Comparison of ENCODE assay signal across 8 mouse cellular contexts in genomic region chr5:121385461-121386119, GRCm38 (mm10). TPM values are rescaled to one million over a fixed set of nuclear protein-coding genes. Genes with fewer than 3 reads are reported as not detected.
DNase-seq lines count a peak whose midpoint lies in the region; ATAC-seq and TF ChIP-seq lines count a peak whose summit lies in the region.

Gene Trafd1, minus strand, starts transcription at chr5:121385632.

- peaks cover 6% of the 10 kb centered on the region for H3K36me3 ChIP-seq in C2C12 (ENCODE audit: control insufficient read depth, insufficient read depth)
- peaks cover 24% of the 10 kb centered on the region for H3K36me3 ChIP-seq in erythroblast, embryonic 14.5 days (ENCODE audit: control insufficient read depth)
- H3K36me3 ChIP-seq in heart, embryonic 12.5 days, result peaks cover 27% of the 10 kb centered on the region
- H3K36me3 ChIP-seq in liver, embryonic 12.5 days, result peaks cover 17% of the 10 kb centered on the region
- H3K36me3 ChIP-seq in stomach, embryonic 15.5 days, result peaks cover 15% of the 10 kb centered on the region

- peaks cover 45% of the 10 kb centered on the region for H3K4me1 ChIP-seq in erythroblast, embryonic 14.5 days (ENCODE audit: control insufficient read depth)
- H3K4me1 ChIP-seq in heart, embryonic 12.5 days (replicated peaks), result peaks cover 24% of the 10 kb centered on the region
- H3K4me1 ChIP-seq in liver, embryonic 12.5 days, result peaks cover 44% of the 10 kb centered on the region
- H3K4me1 ChIP-seq in stomach, embryonic 15.5 days, result peaks cover 16% of the 10 kb centered on the region; the same call in 1 of the 2 replicates

- WGBS in heart, embryonic 12.5 days, result 1% methylated on average over 37 of the region's 45 CpGs
- WGBS in liver, embryonic 12.5 days (ENCODE audit: insufficient replicate concordance), result under 1% methylated on average over 32 of the region's 45 CpGs
- under 1% methylated on average over 27 of the region's 45 CpGs for WGBS in stomach, embryonic 15.5 days

- peak within 1 kb of the TSS; percentile 90 for H3K9ac ChIP-seq in heart, embryonic 12.5 days
- H3K9ac ChIP-seq in liver, embryonic 12.5 days, result peak within 1 kb of the TSS; percentile 83
- H3K9ac ChIP-seq in stomach, embryonic 15.5 days, result peak within 1 kb of the TSS; percentile 66

- H3K9me3 ChIP-seq in erythroblast, embryonic 14.5 days (ENCODE audit: control insufficient read depth, low read length), result peaks cover 8% of the 10 kb centered on the region
- H3K9me3 ChIP-seq in heart, embryonic 12.5 days (replicated peaks), result peaks cover 4% of the 10 kb centered on the region
- H3K9me3 ChIP-seq in liver, embryonic 12.5 days (replicated peaks), result 0 out of 2 replicates have a peak, but pooled peaks cover 3% of the 10 kb centered on the region
- H3K9me3 ChIP-seq in stomach, embryonic 15.5 days, result no peaks in the 10 kb centered on the region

- peak within 1 kb of the TSS; percentile 55 for H3K4me3 ChIP-seq in C2C12 (ENCODE audit: insufficient read depth, poor library complexity, severe bottlenecking)
- H3K4me3 ChIP-seq in erythroblast, embryonic 14.5 days (replicated peaks), result peak within 1 kb of the TSS; percentile 74
- H3K4me3 ChIP-seq in heart, embryonic 12.5 days, result peak within 1 kb of the TSS; percentile 84
- peak within 1 kb of the TSS; percentile 73 for H3K4me3 ChIP-seq in liver, embryonic 12.5 days
- peak within 1 kb of the TSS; percentile 72 for H3K4me3 ChIP-seq in stomach, embryonic 15.5 days (replicated peaks)

- peak; percentile 86 for TF ChIP-seq POLR2A in brain, embryonic 14.5 days (IDR thresholded peaks at IDR 0.05; ENCODE audit: borderline replicate concordance, extremely low read depth, insufficient read depth, insufficient read length, poor library complexity, severe bottlenecking)

- DNase-seq in brain, embryonic 14.5 days (ENCODE audit: low read depth), result peak; percentile 97
- DNase-seq in kidney, postnatal 10 days, result peak; percentile 98
- peak; percentile 85 to 88 for DNase-seq in natural killer cell, adult 2 months (ENCODE audit: low spot score in 2 of 2)

- H3ac ChIP-seq in C2C12 (ENCODE audit: control insufficient read depth, insufficient read length, low read depth), result peak within 1 kb of the TSS; percentile 68

- H3K79me3 ChIP-seq in C2C12 (ENCODE audit: low read depth), result peaks cover 2% of the 10 kb centered on the region

- H3K27me3 ChIP-seq in C2C12 (ENCODE audit: control insufficient read depth, insufficient read depth, insufficient read length), result no peaks in the 10 kb centered on the region
- H3K27me3 ChIP-seq in erythroblast, embryonic 14.5 days (ENCODE audit: control insufficient read depth), result peaks cover 3% of the 10 kb centered on the region
- no peaks in the 10 kb centered on the region for H3K27me3 ChIP-seq in heart, embryonic 12.5 days (replicated peaks)
- no peaks in the 10 kb centered on the region; the same call in 1 of the 2 replicates for H3K27me3 ChIP-seq in liver, embryonic 12.5 days (replicated peaks)
- no peaks in the 10 kb centered on the region for H3K27me3 ChIP-seq in stomach, embryonic 15.5 days (replicated peaks)

- peak; percentile 95 for ATAC-seq in heart, embryonic 12.5 days (ENCODE audit: insufficient number of reproducible peaks, low FRiP score)
- peak; percentile 90 for ATAC-seq in liver, embryonic 12.5 days
- ATAC-seq in stomach, embryonic 15.5 days (ENCODE audit: insufficient read depth, low FRiP score, low read depth), result peak; percentile 92

- H3K4me2 ChIP-seq in heart, embryonic 12.5 days, result peak within 1 kb of the TSS; percentile 79
- H3K4me2 ChIP-seq in liver, embryonic 12.5 days, result peak within 1 kb of the TSS; percentile 93
- peak within 1 kb of the TSS; percentile 83 for H3K4me2 ChIP-seq in stomach, embryonic 15.5 days

- no peak for TF ChIP-seq CTCF in C2C12 (IDR thresholded peaks at IDR 0.05; ENCODE audit: control insufficient read depth, insufficient read depth, insufficient read length)
- TF ChIP-seq CTCF in brain, embryonic 14.5 days (IDR thresholded peaks at IDR 0.05; ENCODE audit: borderline replicate concordance, extremely low read depth, insufficient read depth, insufficient read length), result no peak

- no peaks in the 10 kb centered on the region for H3K79me2 ChIP-seq in C2C12 (ENCODE audit: control insufficient read depth, insufficient read depth)

- H3K27ac ChIP-seq in heart, embryonic 12.5 days (ENCODE audit: poor library complexity, severe bottlenecking), result peak within 1 kb of the TSS; percentile 92
- H3K27ac ChIP-seq in liver, embryonic 12.5 days, result peak within 1 kb of the TSS; percentile 89
- H3K27ac ChIP-seq in stomach, embryonic 15.5 days, result peak within 1 kb of the TSS; percentile 89

TF ChIP-seq in C2C12, 6 proteins besides CTCF, POLR2A, EP300 and RAD21:
- TF ChIP-seq MYOG (IDR thresholded peaks at IDR 0.05; ENCODE audit: control insufficient read depth, extremely low read depth, insufficient read length), result no peak
- no peak for TF ChIP-seq CEBPB (IDR thresholded peaks at IDR 0.05; ENCODE audit: low read depth)
- TF ChIP-seq FOSL1 (IDR thresholded peaks at IDR 0.05; ENCODE audit: insufficient read depth, low read length, poor library complexity, severe bottlenecking), result no peak
- no peak for TF ChIP-seq MAX (IDR thresholded peaks at IDR 0.05)
- no peak for TF ChIP-seq USF1 (IDR thresholded peaks at IDR 0.05; ENCODE audit: low read depth)
- no peak for TF ChIP-seq MYOD1 (IDR thresholded peaks at IDR 0.05; ENCODE audit: control insufficient read depth, insufficient read length, low read depth)
TF ChIP-seq in C2C12: peak in this region for 0.

RNA-seq across cellular contexts. Expression of gene Trafd1, which starts in this region (rescaled TPM):
- 19.2 TPM for polyA plus RNA-seq in C2C12 (2012; fragmentation: generic; extraction: Trizol)
- polyA plus RNA-seq in brain, embryonic 14.5 days (2012; rRNA removed), result 157 and 195 TPM in 2 replicates
- 1.8 and 2.1 TPM in 2 replicates for polyA plus RNA-seq in erythroblast, embryonic 14.5 days (2012)
- 82.6 and 83.4 TPM in 2 replicates for polyA plus RNA-seq in heart, embryonic 12.5 days (2016; fragmentation: Nextera tagmentation; extraction: Ambion mirVana)
- polyA plus RNA-seq in liver, embryonic 12.5 days (2016; fragmentation: Nextera tagmentation; extraction: Ambion mirVana), result 23.7 and 25.7 TPM in 2 replicates
- 67.8 and 70.6 TPM in 2 replicates for polyA plus RNA-seq in stomach, embryonic 15.5 days (2015; fragmentation: Nextera tagmentation; extraction: Ambion mirVana)

Comparison
In these comparisons a context has a peak if more than half of its experiments do, and no peak if none do; other contexts are left out.
1. Peak in every context shown above with its lines: DNase-seq, ATAC-seq, H3K4me3 ChIP-seq and H3K27ac ChIP-seq.